Mouse (Mus musculus): ENCODE results near the gene Olfr524.

GRCm38 (mm10) chr7:140190435-140190834, 15.3 kb downstream of the Olfr524 start:
- TF ChIP-seq GATA1 (IDR thresholded peaks at IDR 0.05; ENCODE audit: low read length): no peak
- TF ChIP-seq TAL1 (IDR thresholded peaks at IDR 0.05; ENCODE audit: low read length): no peak
